Mouse (Mus musculus) urinary bladder, postnatal 25 days (tissue): ENCODE results near the gene Slc2a1.

Source experiments
- DNase-seq: peaks from one replicate; pipeline ENCODE4 v3.0.0; 2022; ENCODE audit warnings: low spot score

Gene Slc2a1

DNA sequence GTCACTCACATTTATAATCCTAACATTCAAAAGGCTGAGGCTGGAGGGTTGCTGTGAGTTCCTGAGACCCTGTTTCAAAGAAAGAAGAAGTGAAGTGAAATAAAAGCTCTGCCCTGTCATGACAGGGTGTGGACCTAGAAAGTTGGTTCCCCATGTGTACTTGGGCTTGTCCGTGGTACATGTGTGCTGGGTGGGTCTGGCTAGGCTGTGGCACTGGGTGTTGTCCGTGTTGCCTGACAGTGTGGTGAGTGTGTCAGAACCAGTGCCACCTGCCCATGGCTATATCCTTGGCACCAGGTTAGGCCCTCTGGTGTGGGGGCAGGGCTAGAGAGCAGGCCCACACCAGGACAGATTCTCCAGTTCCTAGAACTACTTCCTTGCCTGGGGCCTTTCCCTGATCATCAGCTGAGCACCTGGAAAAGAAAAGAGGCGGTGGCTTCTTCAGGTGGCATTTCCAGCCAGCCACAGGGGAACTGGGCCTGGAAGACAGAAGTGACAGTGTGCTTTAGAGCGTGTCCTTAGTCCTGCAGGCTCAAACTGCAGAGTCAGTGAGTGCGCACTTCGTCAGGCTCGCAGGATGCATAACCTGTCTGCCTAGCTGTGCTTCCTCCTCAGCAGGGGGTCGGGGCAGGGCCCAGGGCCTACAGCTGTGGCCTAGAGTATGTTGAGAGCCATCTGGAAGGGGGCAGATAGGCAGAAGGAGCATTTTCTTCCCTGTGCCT, 22.8 kb downstream of the Slc2a1 start:
- DNase-seq: no peak

DNA sequence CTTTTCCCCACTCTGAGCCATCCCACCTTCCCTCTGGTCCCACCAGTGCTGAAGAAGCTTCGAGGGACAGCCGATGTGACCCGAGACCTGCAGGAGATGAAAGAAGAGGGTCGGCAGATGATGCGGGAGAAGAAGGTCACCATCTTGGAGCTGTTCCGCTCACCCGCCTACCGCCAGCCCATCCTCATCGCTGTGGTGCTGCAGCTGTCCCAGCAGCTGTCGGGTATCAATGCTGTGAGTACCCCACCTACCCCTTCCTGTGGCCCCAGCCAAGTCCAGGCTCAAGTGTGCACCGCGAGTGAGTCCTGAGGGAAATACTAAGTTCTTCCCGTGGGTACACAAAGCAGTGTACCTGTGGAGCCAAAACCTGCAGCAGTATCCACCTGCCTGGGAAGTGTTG, 24.8 kb downstream of the Slc2a1 start:
- DNase-seq: no peak

DNA sequence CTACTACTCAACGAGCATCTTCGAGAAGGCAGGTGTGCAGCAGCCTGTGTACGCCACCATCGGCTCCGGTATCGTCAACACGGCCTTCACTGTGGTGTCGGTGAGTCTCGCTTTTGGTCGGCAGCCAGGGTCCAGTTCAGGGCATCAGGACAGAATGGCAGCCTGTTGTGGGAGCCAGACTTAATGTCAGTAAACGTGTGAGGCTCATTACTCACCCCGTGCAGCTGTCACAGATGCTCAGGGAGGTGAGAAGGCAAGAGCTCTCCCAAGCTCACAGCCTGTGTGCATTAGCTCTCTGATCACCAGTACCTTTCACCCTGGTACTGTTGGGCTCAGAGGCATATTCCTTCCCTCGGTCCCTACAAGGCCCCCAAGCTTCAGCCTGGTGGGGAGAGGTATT, 25.3 kb downstream of the Slc2a1 start:
- no peak for DNase-seq

DNA sequence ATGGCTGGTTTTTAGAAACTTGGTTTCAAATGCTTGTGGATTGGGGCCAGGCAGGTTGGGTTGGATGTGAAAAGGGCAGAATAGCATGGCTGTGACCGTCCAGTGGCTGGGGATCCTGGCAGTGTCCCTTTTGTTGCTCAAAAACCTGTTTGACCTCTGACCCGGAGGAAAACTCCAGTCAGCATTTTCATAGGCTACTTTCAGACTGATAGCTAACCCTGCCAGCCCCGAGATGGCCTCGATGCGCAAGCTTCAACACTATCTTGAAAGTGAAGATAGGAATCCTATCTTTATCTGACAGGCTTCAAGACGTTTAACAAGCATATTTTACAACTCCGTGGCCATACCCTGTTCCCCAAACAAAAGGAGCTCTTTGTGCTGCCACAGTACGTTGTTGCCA, 28.8 kb downstream of the Slc2a1 start:
- DNase-seq: no peak

- DNase-seq: peak; percentile 65
Measured at GRCm38 (mm10) chr4:119138171-119138570, 29.7 kb downstream of the Slc2a1 start.

GRCm38 (mm10) chr4:119138776-119139175, 30.3 kb downstream of the Slc2a1 start:
- no peak for DNase-seq

DNA sequence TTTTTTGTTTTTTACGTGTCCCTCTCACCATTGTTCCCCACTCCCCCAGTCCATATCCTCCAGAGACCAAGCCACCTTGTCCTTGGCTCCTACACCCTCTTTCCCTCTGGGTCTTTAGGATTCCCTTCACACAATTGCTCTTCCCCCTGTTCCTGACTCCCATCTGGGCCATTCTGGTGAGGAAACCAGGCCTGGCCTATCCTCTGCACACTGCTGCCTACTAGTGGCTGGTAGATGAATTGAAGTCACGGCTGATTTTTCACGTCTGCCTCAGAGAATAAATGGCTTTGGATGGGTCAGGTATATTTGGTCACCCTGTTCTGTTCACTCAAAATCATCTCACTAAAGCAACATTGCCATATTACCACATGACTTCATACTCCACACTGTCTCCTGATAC, 31.6 kb downstream of the Slc2a1 start:
- DNase-seq: no peak

DNA sequence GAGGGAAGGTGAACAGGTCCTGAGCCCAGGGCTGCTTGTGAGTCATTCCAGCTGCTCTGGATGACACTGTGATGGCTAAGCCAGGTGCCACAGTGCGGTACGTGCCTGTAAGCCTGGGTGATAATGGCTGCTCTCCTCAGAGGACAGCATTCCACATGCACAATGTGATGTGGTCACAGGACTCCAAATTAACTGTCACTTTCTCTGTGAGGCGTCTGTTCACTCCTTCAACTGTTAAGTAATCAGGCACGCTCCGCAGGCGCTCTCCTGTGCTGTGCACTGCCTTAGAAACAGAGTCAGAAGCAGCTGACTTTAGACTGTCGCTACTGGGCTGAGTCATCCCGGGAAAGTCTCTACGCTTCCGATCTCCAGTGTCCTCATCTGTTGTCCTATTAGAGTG, 32.7 kb downstream of the Slc2a1 start:
- no peak for DNase-seq

- peak; percentile 40 for DNase-seq
Measured at GRCm38 (mm10) chr4:119142230-119142871, 33.8 kb downstream of the Slc2a1 start.

- no peak for DNase-seq
Measured at GRCm38 (mm10) chr4:119146816-119147215, 38.3 kb downstream of the Slc2a1 start.

DNA sequence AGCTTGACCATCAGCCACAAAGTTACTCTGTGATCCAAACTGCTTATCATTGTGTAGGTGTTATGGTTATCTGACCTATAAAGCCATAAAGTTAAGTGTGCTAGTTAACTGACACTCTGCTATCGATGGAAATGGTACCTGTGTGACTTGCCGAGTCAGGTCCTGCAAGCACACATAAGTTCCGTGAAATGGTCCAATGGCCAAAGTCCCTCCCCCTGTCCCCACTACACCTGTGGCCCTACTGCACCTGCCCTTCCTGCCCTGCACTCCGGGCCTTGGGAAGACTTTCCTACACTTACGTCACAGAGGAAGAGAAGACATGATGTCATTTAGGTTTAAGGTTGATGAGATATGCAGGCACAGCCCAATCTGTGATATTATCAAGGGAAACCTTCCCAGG, 38.8 kb downstream of the Slc2a1 start:
- no peak for DNase-seq

DNA sequence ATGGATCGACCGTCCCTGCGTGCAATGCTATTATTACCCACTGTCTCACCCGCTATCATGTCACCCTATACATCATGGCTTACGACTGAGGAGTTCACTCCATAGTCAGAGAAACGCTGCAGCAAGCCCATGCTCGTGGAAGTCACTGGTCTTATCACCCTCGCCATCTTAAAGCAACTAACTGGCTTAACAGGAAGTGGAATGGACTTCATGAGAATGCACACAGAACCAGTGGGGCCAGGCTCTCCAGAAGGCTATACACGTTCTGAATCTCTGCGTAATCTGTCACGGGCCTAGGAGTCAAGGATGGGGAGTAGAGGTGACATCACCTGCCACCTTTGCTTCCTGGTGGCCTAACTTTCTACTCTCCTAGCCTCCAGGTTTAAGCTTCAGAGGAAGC, 40.2 kb downstream of the Slc2a1 start:
- DNase-seq: no peak

GRCm38 (mm10) chr4:119157186-119157585, 48.7 kb downstream of the Slc2a1 start:
- DNase-seq: peak; percentile 73

DNA sequence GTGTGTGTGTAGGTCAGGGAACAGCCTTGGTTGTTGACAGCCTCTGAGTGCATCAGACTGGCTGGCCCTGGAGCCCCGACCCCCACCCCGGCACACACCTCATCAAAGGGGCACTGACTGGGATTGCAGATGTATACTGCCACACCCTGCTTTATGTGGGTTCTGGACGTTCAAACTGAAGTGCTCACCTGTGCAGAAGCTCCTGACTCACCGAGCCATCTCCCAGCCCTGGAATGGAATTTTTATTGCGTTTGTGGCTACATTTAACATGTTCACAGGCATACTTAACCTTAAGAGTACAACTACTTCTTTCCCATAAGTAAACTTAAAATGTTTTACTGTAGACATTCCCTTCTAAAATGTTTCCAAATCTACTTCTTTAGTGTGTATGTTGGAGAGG, 49.4 kb downstream of the Slc2a1 start:
- no peak for DNase-seq

DNA sequence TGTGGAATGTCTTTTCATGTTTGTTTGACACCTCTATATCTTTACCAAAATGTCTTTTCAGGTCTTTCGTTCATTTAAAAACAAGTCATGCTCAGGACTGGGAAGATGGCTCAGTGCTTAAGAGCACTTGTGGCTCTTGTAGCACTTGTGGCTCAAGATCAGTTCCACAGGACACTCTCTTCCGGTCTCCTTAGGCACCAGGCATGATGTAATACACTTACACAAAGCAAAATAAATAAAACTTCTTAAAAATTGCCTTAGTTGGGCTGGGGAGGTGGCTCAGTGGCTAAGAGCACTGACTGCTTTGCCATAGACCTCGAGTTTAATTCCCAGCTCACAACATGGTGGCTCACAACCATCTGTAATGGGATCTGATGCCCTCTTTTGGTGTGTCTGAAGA, 52.8 kb downstream of the Slc2a1 start:
- no peak for DNase-seq

DNA sequence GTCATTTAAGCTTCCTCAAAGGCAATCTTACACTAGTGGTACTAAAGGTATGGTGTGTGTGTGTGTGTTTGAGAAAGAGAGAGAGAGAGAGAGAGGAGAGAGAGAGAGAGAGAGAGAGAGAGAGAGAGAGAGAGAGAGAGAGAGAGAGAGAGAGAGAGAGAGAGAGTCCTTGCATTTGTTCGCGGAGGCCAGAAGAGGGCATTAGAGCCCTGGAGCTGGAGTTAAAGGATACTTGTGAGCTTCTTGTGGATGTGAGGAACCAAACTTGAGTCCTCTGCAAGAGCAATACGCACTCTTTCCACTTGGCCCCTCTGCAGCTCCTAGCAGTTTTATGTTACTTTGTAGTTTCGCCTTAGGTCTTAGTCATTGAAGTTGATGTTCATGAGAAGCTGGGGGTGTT, 54.5 kb downstream of the Slc2a1 start:
- DNase-seq: no peak

GRCm38 (mm10) chr4:119165916-119166315, 57.4 kb downstream of the Slc2a1 start:
- DNase-seq: no peak

DNA sequence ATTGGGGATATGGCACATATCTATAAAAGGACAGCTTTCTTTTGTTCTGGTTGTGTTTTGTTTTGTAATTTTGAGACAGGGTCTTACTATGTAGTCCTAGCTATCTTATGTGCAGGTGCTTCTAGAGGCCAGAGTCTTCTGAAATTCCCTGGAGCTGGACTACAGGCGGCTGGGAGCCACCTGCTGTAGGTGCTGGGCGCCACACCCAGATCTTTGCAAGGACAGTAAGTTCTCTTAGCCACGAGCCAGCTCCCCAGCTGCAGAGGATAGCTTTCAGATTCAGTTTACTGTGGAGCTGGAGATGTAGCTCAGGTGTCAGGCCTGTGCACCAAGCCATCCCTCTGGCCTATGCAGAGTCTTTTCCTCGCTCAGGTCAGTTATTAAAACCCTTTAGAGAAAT, 58.6 kb downstream of the Slc2a1 start:
- no peak for DNase-seq

DNA sequence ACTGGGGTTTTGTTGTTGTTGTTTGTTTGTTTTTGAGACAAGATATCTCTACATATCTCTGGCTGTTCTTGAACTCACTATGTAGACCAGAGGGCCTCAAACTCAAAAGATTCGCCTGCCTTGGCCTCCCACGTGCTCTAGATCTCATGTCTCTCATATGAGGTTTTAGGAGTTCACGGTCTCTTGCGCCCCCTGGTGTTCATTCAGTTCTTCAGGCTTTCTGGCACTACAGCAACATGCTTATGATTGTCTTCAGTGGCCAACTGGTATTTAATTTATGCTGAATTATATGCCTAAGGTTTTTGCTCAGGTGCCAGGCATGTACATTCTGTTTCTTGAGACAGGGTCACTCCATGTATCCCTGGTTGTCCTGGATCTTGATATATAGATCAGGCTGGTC, 59.2 kb downstream of the Slc2a1 start:
- DNase-seq: peak; percentile 79

GRCm38 (mm10) chr4:119172919-119173650, 64.6 kb downstream of the Slc2a1 start:
- DNase-seq: no peak

DNA sequence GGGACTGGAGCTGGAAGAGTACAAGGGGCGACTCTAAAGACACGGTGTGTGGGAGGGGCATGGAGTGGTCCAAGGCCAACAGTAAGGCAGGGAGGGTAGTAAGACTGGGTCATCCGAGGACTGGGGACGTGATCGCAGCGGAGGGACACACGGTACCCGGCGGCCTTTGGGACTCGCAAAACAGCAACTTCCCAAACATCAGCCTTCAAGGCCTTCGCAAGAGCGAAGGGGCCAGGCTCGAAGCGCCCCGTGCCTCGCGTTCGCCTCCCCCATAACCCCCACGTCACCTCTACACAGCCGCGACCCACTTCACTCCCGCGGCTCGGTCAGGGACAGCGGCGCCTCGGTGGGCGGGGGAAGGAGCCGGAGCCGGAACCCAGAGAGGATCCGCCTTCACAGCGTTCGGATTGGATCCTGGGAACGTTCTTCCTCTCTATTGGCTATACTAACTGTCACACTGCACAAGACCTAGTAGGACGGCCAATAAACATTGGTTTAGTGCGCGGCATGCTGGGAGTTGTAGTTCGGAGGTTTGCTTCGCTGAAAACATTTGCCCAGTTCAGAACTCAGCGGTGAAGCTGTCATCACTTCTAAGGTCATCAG, 65.4 kb downstream of the Slc2a1 start, which contains the start of gene Zfp691:
TSS of gene Zfp691 (minus strand) at position 345 of the 603 bp plus-strand sequence.
- DNase-seq: peak; percentile 81

DNA sequence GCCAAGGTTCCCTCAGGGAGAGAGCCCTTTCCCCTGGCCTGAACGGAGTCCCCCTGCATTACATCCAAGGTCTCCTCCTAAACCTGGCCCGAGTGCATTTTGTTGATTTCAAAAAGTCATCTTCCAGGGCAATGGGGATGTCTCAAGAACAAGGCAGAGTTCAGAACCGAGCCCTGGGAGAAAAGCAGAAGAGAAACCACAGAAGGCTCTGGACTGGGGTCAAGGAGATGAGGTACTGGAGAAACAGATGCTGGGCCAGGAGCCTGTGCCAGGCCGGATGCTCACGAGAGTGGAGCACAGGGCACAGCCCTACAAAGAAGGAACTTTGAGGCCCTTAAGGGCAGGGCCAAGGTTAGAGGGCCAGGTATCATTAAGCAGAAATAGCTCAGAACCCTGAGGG, 69.2 kb downstream of the Slc2a1 start:
- no peak for DNase-seq

GRCm38 (mm10) chr4:119178331-119178730, 69.8 kb downstream of the Slc2a1 start:
- no peak for DNase-seq
